Mouse (Mus musculus) G1E (cell line): Measurements from ENCODE around the gene Cnmd. TPM values are rescaled to one million over a fixed set of nuclear protein-coding genes. Genes with fewer than 3 reads are reported as not detected.

Source experiments
- ATAC-seq: 2 replicates; pipeline ENCODE4 v1.8.0; 2016; ENCODE audit warnings: mild to moderate bottlenecking; ENCODE audit not compliant: insufficient number of reproducible peaks, poor library complexity, low FRiP score, severe bottlenecking; ENCODE audit errors: extremely low read depth
- DNase-seq: peaks from one replicate; pipeline ENCODE4 v3.0.0; 2012; ENCODE audit warnings: low spot score
- H3K27me3 ChIP-seq: 2 replicates; pipeline ENCODE4 v1.6.1; 2012; ENCODE audit warnings: mild to moderate bottlenecking, low read length, inconsistent platforms; ENCODE audit not compliant: insufficient read depth
- H3K36me3 ChIP-seq: replicated peaks from 2 replicates; pipeline ENCODE3; 2012; ENCODE audit warnings: mild to moderate bottlenecking, inconsistent platforms
- H3K4me1 ChIP-seq: 2 replicates; pipeline ENCODE4 v1.6.1; 2012; ENCODE audit warnings: low read depth, low read length, inconsistent platforms, mixed read lengths; ENCODE audit not compliant: insufficient read depth
- H3K4me3 ChIP-seq: 2 replicates; pipeline ENCODE4 v1.5.1; 2012; ENCODE audit warnings: low read depth, mild to moderate bottlenecking, inconsistent platforms, low read length, moderate library complexity, mixed read lengths
- H3K9me3 ChIP-seq: replicated peaks from 2 replicates; pipeline ENCODE4 v1.6.1; 2012; ENCODE audit warnings: inconsistent platforms
- CTCF ChIP-seq: IDR thresholded peaks from 2 replicates; pipeline ENCODE4 v1.5.1; 2012; ENCODE audit warnings: low read depth, low read length, inconsistent platforms, mixed read lengths
- GATA1 ChIP-seq: IDR thresholded peaks from 2 replicates; pipeline ENCODE4 v1.6.1; 2012; ENCODE audit warnings: borderline replicate concordance, low read length, inconsistent platforms, mixed read lengths
- GATA2 ChIP-seq: IDR thresholded peaks from 2 replicates; pipeline ENCODE4 v1.6.1; 2012; ENCODE audit warnings: low read depth, low read length, inconsistent platforms, borderline replicate concordance
- POLR2AphosphoS5 ChIP-seq: IDR thresholded peaks from 2 replicates; pipeline ENCODE4 v1.6.1; 2012; ENCODE audit warnings: low read depth, low read length, inconsistent platforms; ENCODE audit not compliant: insufficient replicate concordance
- TAL1 ChIP-seq: conservative IDR thresholded peaks from 2 replicates; pipeline ENCODE4 v1.6.1; 2012; ENCODE audit warnings: low read depth, low read length, inconsistent platforms, mixed read lengths
- polyA plus RNA-seq: library from polyadenylated mRNA; stranded (reverse); fragments of >175 nt; gene quantifications from 2 replicates; pipeline ENCODE4 v1.2.3, GENCODE M21; 2012
- total RNA-seq, 2 experiments: library from RNA; stranded (forward) in 1 of 2; stranded (reverse) in 1 of 2; fragments of 200-1000 nt in 1 of 2; fragments of >200 nt in 1 of 2; fragmentation: Nextera tagmentation in 1 of 2; gene quantifications; 2 replicates each; pipeline ENCODE4 v1.2.3; 2014 to 2017

The Cnmd gene
- total and polyA plus RNA-seq, 3 experiments: 0.22 TPM; not detected in 2

DNA sequence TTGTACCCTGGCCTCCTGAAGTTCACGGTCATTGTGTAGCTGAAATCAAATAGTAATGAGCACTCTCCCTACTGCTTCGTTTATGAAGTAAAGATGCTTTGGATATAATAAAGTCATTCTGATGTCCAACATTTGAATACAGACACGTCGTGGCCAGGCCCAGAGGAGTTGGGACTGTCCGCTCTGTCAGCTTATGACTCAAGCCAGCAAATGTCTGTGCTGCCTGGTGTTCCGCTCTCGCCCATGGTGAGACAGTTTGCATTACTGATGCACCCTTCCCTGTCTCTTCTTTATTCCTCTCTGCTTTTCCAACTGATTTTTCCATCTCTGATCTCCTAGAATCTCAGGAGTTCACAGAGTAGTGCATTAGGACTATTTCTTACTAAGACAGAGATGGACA, 42.2 kb downstream of the Cnmd start:
- ATAC-seq (no peak), DNase-seq (no peak)
- H3K27me3 ChIP-seq: no peaks in the 10 kb centered on the region
- peaks cover 69% of the 10 kb centered on the region for H3K36me3 ChIP-seq
- H3K4me3 ChIP-seq: no peak overlapping the region
- peaks cover 25% of the 10 kb centered on the region for H3K4me1 ChIP-seq
- no peaks in the 10 kb centered on the region for H3K9me3 ChIP-seq
- TF ChIP-seq GATA2 (no peak), CTCF (no peak), TAL1 (no peak), GATA1 (no peak), POLR2AphosphoS5 (no peak)

DNA sequence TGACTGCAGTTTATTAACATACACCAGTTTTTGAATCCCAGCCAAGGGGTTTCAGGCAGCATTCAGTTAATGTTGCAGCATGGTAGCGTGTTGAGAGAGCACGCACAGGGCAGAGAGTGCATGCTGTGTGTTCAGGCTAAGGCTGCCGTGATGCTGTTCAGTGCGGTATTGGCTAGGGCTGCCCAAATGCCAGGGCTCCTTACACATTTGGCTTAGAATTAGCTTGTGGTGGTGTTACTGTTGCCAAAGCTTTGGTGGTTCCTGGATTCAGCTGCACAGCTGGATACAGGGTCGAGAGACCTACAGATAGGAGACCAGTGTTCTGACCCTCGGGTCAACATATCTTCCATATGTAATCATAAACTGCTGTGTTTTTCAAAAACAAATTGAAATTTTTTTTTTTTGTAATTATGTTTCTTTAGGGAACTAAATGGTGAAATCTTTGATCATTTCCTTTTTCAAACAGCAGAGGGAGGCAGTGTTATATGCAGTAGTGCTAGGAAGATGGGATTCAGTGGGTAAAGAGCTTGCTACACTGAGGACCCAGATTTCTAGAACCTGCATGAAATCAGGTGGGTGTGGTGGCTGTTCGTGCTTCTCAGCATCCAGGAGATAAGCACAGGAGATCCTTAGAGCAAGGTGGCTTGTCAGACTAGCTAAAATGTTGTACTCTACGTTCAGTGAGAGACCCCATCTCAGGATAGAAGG, 44.7 kb downstream of the Cnmd start:
- Histone ChIP-seq H3K4me1 (peaks cover 23% of the 10 kb centered on the region), H3K4me3 (no peak overlapping the region), H3K36me3 (peaks cover 72% of the 10 kb centered on the region), H3K9me3 (no peaks in the 10 kb centered on the region), H3K27me3 (no peaks in the 10 kb centered on the region)
- DNase-seq (no peak), ATAC-seq (no peak)
- TF ChIP-seq GATA2: no peak
- no peak for TF ChIP-seq POLR2AphosphoS5
- no peak for TF ChIP-seq TAL1
- TF ChIP-seq CTCF: no peak
- no peak for TF ChIP-seq GATA1

DNA sequence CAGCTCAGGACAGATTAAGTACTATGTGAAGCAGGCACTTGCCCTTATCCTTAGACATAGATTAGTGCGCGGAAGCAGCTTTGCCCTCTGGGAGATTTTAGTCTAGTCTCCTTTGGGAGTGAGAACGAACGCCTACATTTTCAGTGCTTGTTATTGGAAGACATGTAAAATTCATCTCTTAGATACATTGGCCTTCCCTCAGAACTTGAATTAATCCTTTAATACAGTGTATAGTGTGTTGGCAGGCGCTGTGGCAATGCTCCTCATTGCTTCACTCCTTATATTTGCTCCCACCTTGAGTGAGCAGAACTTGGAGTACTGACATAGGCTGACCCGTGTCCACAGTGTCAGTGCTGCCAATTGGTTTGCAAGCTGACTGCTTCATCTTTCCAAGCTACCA, 53.7 kb downstream of the Cnmd start:
- ATAC-seq: no peak
- no peak for DNase-seq

DNA sequence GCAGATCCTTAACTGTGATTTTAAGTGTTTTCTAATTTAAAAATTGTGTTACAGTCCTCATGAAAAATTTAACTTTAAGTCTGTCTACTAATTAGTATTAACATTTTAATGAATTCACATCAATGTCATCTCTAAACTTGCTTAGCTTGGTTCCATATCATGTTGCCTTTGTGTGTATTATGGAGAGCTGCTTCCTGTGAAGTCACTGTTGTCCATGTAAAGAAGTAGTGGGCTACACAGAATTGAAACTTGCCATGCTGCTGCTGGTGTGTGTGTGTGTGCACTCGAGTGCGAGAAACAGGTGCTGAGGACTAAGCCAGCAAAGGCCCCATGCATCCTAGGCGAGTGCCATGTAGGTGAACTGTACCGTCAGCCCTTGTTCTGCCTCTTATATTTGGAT, 54.6 kb downstream of the Cnmd start:
- Histone ChIP-seq H3K27me3 (no peaks in the 10 kb centered on the region), H3K36me3 (peaks cover 90% of the 10 kb centered on the region), H3K4me1 (no peaks in the 10 kb centered on the region), H3K4me3 (no peak overlapping the region), H3K9me3 (no peaks in the 10 kb centered on the region)
- ATAC-seq (no peak), DNase-seq (no peak)
- TF ChIP-seq GATA2 (no peak), CTCF (no peak), POLR2AphosphoS5 (no peak)

More for the DNA sequence above, 53.7 kb downstream of the Cnmd start:
- H3K4me3 ChIP-seq: no peak overlapping the region
- no peaks in the 10 kb centered on the region for H3K27me3 ChIP-seq
- no peaks in the 10 kb centered on the region for H3K4me1 ChIP-seq
- H3K9me3 ChIP-seq: no peaks in the 10 kb centered on the region
- TF ChIP-seq GATA1: no peak
- no peak for TF ChIP-seq TAL1
- TF ChIP-seq GATA2: no peak
- no peak for TF ChIP-seq POLR2AphosphoS5
- no peak for TF ChIP-seq CTCF
- H3K36me3 ChIP-seq: peaks cover 91% of the 10 kb centered on the region

- no peaks in the 10 kb centered on the region for H3K27me3 ChIP-seq
- H3K36me3 ChIP-seq: peaks cover 89% of the 10 kb centered on the region
- ATAC-seq (no peak), DNase-seq (no peak)
- H3K4me3 ChIP-seq: no peak overlapping the region
- H3K4me1 ChIP-seq: no peaks in the 10 kb centered on the region
- TF ChIP-seq POLR2AphosphoS5: no peak
- TF ChIP-seq CTCF: no peak
- no peak for TF ChIP-seq GATA2
- TF ChIP-seq TAL1: no peak
- TF ChIP-seq GATA1: no peak
- H3K9me3 ChIP-seq: no peaks in the 10 kb centered on the region
These were observed 55.1 kb downstream of the Cnmd start for GRCm38 (mm10) chr14:79606867-79607266.

- H3K27me3 ChIP-seq: no peaks in the 10 kb centered on the region
- H3K9me3 ChIP-seq: no peaks in the 10 kb centered on the region
- TF ChIP-seq CTCF (no peak), GATA1 (no peak), POLR2AphosphoS5 (no peak), TAL1 (no peak), GATA2 (no peak)
- ATAC-seq (no peak), DNase-seq (no peak)
- no peaks in the 10 kb centered on the region for H3K4me1 ChIP-seq
- peaks cover 90% of the 10 kb centered on the region for H3K36me3 ChIP-seq
- no peak overlapping the region for H3K4me3 ChIP-seq
These were observed 55.6 kb downstream of the Cnmd start for GRCm38 (mm10) chr14:79606392-79606791.
